Mouse (Mus musculus) CH12.LX (cell line): ENCODE data around the gene Tapt1. TPM values are rescaled to one million over a fixed set of nuclear protein-coding genes. Genes with fewer than 3 reads are reported as not detected.
A peak's percentile ranks its signal among the peaks of the same experiment; 100 is the strongest.
"Not testable (repeated sequence)": the region's sequence is repeated elsewhere in the genome, so short reads cannot be mapped to it uniquely, and the experiment has no call there.

Experiments
- DNase-seq: peaks from one replicate; pipeline ENCODE4 v3.0.0-alpha.2; 2013; ENCODE audit errors: extremely low read depth
- H3K27ac ChIP-seq: 2 replicates; pipeline ENCODE4 v1.5.1; 2012; ENCODE audit warnings: low read depth, mild to moderate bottlenecking, control low read depth, moderate library complexity; ENCODE audit not compliant: insufficient read depth
- H3K27me3 ChIP-seq: replicated peaks from 2 replicates; pipeline ENCODE3; 2012; ENCODE audit warnings: inconsistent platforms
- H3K36me3 ChIP-seq, 2 experiments: replicated peaks in 1 of 2; 2 replicates each; pipeline versions ENCODE3 to v1.6.1; 2012; ENCODE audit warnings: inconsistent platforms in 1 of 2, low read length in 1 of 2, mild to moderate bottlenecking in 1 of 2, mixed read lengths in 1 of 2, moderate library complexity in 1 of 2; ENCODE audit not compliant: control insufficient read depth in 1 of 2, insufficient read depth in 1 of 2
- H3K4me1 ChIP-seq, 2 experiments: 2 replicates each; pipeline ENCODE4 v1.6.1; 2012; ENCODE audit warnings: inconsistent platforms in 1 of 2, moderate library complexity in 1 of 2; ENCODE audit not compliant: insufficient read depth in 2 of 2, control insufficient read depth in 1 of 2
- H3K4me2 ChIP-seq: 2 replicates; pipeline ENCODE4 v1.6.1; 2012; ENCODE audit warnings: low read depth, mild to moderate bottlenecking, control low read depth; ENCODE audit not compliant: poor library complexity, insufficient read depth, severe bottlenecking
- H3K4me3 ChIP-seq, 3 experiments: fragments of 150-350 bp in 1 of 3; sonication (generic) in 1 of 3; replicated peaks in 1 of 3; 2 replicates each; pipeline versions ENCODE3 to v1.5.1; 2011 to 2012; ENCODE audit warnings: low read depth in 2 of 3, low read length in 2 of 3, mild to moderate bottlenecking in 2 of 3, moderate library complexity in 2 of 3, control low read depth in 1 of 3, improper control_type of control experiment in 1 of 3, inconsistent platforms in 1 of 3, mixed read lengths in 1 of 3; ENCODE audit not compliant: poor library complexity in 1 of 3
- H3K79me2 ChIP-seq: replicated peaks from 2 replicates; pipeline ENCODE4 v1.6.1; 2012; ENCODE audit warnings: mild to moderate bottlenecking, moderate library complexity; ENCODE audit not compliant: control insufficient read depth, poor library complexity, insufficient read depth, severe bottlenecking; ENCODE audit errors: extremely low read depth
- H3K9ac ChIP-seq: 2 replicates; pipeline ENCODE4 v1.6.1; 2012; ENCODE audit warnings: low read depth, mild to moderate bottlenecking, control low read depth, moderate library complexity; ENCODE audit not compliant: insufficient read depth
- H3K9me3 ChIP-seq: replicated peaks from 2 replicates; pipeline ENCODE3; 2012; ENCODE audit warnings: low read length, inconsistent platforms, mixed read lengths
- CHD1 ChIP-seq: IDR thresholded peaks from 2 replicates; pipeline ENCODE4 v1.6.1; 2012; ENCODE audit warnings: low read depth, low read length, improper control_type of control experiment, inconsistent platforms
- CTCF ChIP-seq, 2 experiments: IDR thresholded peaks in 1 of 2; conservative IDR thresholded peaks in 1 of 2; 2 replicates each; pipeline ENCODE4 v1.5.1; 2011 to 2012; ENCODE audit warnings: low read depth in 2 of 2, low read length in 2 of 2, improper control_type of control experiment in 1 of 2, inconsistent platforms in 1 of 2, mild to moderate bottlenecking in 1 of 2, moderate library complexity in 1 of 2
- E2F4 ChIP-seq: IDR thresholded peaks from 2 replicates; pipeline ENCODE4 v1.6.1; 2011; ENCODE audit warnings: low read depth, low read length, improper control_type of control experiment; ENCODE audit not compliant: insufficient replicate concordance
- ETS1 ChIP-seq: conservative IDR thresholded peaks from 2 replicates; pipeline ENCODE4 v1.6.1; 2012; ENCODE audit warnings: low read depth, mild to moderate bottlenecking, inconsistent platforms, low read length, improper control_type of control experiment, moderate library complexity
- GABPA ChIP-seq: IDR thresholded peaks from 2 replicates; pipeline ENCODE4 v1.6.1; 2012; ENCODE audit warnings: low read depth, low read length, improper control_type of control experiment, inconsistent platforms; ENCODE audit not compliant: insufficient replicate concordance
- IRF4 ChIP-seq: IDR thresholded peaks from 2 replicates; pipeline ENCODE4 v1.6.1; 2014; ENCODE audit warnings: low read depth, mild to moderate bottlenecking, inconsistent platforms, low read length, improper control_type of control experiment
- JUND ChIP-seq: conservative IDR thresholded peaks from 2 replicates; pipeline ENCODE4 v1.6.1; 2011; ENCODE audit warnings: low read depth, low read length, improper control_type of control experiment
- KAT2A ChIP-seq: IDR thresholded peaks from 2 replicates; pipeline ENCODE4 v1.6.1; 2012; ENCODE audit warnings: low read length, improper control_type of control experiment, inconsistent platforms; ENCODE audit not compliant: insufficient replicate concordance
- MAFK ChIP-seq: IDR thresholded peaks from 2 replicates; pipeline ENCODE4 v1.6.1; 2011; ENCODE audit warnings: low read length, improper control_type of control experiment; ENCODE audit not compliant: insufficient replicate concordance
- MAX ChIP-seq: IDR thresholded peaks from 2 replicates; pipeline ENCODE4 v1.6.1; 2011; ENCODE audit warnings: low read length, improper control_type of control experiment
- MAZ ChIP-seq: IDR thresholded peaks from 2 replicates; pipeline ENCODE4 v1.6.1; 2012; ENCODE audit warnings: low read depth, mild to moderate bottlenecking, inconsistent platforms, low read length, improper control_type of control experiment, moderate library complexity
- MEF2A ChIP-seq: IDR thresholded peaks from 2 replicates; pipeline ENCODE4 v1.6.1; 2014; ENCODE audit warnings: low read depth, mild to moderate bottlenecking, inconsistent platforms, low read length, improper control_type of control experiment, borderline replicate concordance
- NRF1 ChIP-seq: IDR thresholded peaks from 2 replicates; pipeline ENCODE4 v1.6.1; 2014; ENCODE audit warnings: low read depth, mild to moderate bottlenecking, inconsistent platforms, low read length, improper control_type of control experiment, moderate library complexity
- POLR2AphosphoS2 ChIP-seq: IDR thresholded peaks from 2 replicates; pipeline ENCODE4 v1.6.1; 2011; ENCODE audit warnings: low read depth, low read length, improper control_type of control experiment
- RAD21 ChIP-seq: IDR thresholded peaks from 2 replicates; pipeline ENCODE4 v1.6.1; 2011; ENCODE audit warnings: low read depth, mild to moderate bottlenecking, low read length, improper control_type of control experiment, moderate library complexity
- RCOR1 ChIP-seq: conservative IDR thresholded peaks from 2 replicates; pipeline ENCODE4 v1.6.1; 2012; ENCODE audit warnings: low read depth, mild to moderate bottlenecking, inconsistent platforms, low read length, improper control_type of control experiment
- SMC3 ChIP-seq: IDR thresholded peaks from 2 replicates; pipeline ENCODE4 v1.6.1; 2011; ENCODE audit warnings: low read depth, low read length, improper control_type of control experiment
- TBP ChIP-seq: conservative IDR thresholded peaks from 2 replicates; pipeline ENCODE4 v1.6.1; 2011; ENCODE audit warnings: low read depth, low read length, improper control_type of control experiment
- UBTF ChIP-seq: IDR thresholded peaks from 2 replicates; pipeline ENCODE4 v1.6.1; 2012; ENCODE audit warnings: low read depth, mild to moderate bottlenecking, inconsistent platforms, low read length, improper control_type of control experiment, moderate library complexity
- ZC3H11A ChIP-seq: IDR thresholded peaks from 2 replicates; pipeline ENCODE4 v1.6.1; 2012; ENCODE audit warnings: low read depth, mild to moderate bottlenecking, inconsistent platforms, low read length, improper control_type of control experiment
- ZKSCAN1 ChIP-seq: IDR thresholded peaks from 2 replicates; pipeline ENCODE4 v1.6.1; 2012; ENCODE audit warnings: low read depth, inconsistent platforms, low read length, improper control_type of control experiment, borderline replicate concordance
- dilution Hi-C: fragments of 300-500 bp; cut with MboI; formaldehyde crosslinking; loops from 2 replicates; pipeline ENCODE4 v1.14.3; 2020; ENCODE audit warnings: low sequenced_read_pairs; ENCODE audit not compliant: extremely low pct_unique_long_range_greater_than_20kb, extremely low pct_ligation_motif_present
- in situ Hi-C: fragments of 300-500 bp; cut with MboI; formaldehyde crosslinking; loops from 3 replicates; pipeline ENCODE4 v1.14.3; 2019; ENCODE audit warnings: low sequenced_read_pairs, low pct_ligation_motif_present, low pct_unique_long_range_greater_than_20kb, mixed read lengths
- polyA plus RNA-seq: library from polyadenylated mRNA; unstranded; fragments of >175 nt; gene quantifications from 2 replicates; pipeline ENCODE4 v1.2.1, GENCODE M21; 2012; ENCODE audit warnings: low read depth; ENCODE audit not compliant: insufficient read length
- total RNA-seq, 2 experiments: library from RNA; depleted of rRNA; stranded (reverse); fragments of 300-350 nt in 1 of 2; fragments of >200 nt in 1 of 2; gene quantifications; 2 replicates each; pipeline ENCODE4 v1.2.3; 2012 to 2014

The Tapt1 gene
- total and polyA plus RNA-seq, 3 experiments, result 15.7 to 40.8 (median 33.5) TPM

- in situ Hi-C loops, H3K4me3 ChIP-seq, H3K27ac ChIP-seq, H3K36me3 ChIP-seq, H3K9ac ChIP-seq, H3K79me2 ChIP-seq, H3K27me3 ChIP-seq, dilution Hi-C loops, H3K4me2 ChIP-seq, H3K9me3 ChIP-seq, H3K4me1 ChIP-seq: not testable (repeated sequence)
- peak; percentile 41 for DNase-seq
- peak; percentile 86 for TF ChIP-seq RAD21
- peak; percentile 81 for TF ChIP-seq SMC3
- peak in 1 of 2 experiments; percentile 78; a peak in 2 of 4 replicates for TF ChIP-seq CTCF (conservative IDR thresholded peaks at IDR 0.05 in 1 of 2, IDR thresholded peaks at IDR 0.05 in 1 of 2; ENCODE audit: low read depth in 2 of 2, low read length in 2 of 2)
- peak; percentile 31; the same call in 1 of the 2 replicates for TF ChIP-seq ZC3H11A
Observed at GRCm38 (mm10) chr5:44268524-44268923, 42.1 kb upstream of the Tapt1 start.

GRCm38 (mm10) chr5:44261691-44262090 is 35.3 kb upstream of the Tapt1 start:
- peaks cover 3 to 16% of the 10 kb centered on the region in 2 experiments; a peak in 3 of 4 replicates for H3K4me1 ChIP-seq
- TF ChIP-seq ZKSCAN1 (no peak), GABPA (no peak), MAFK (no peak), RCOR1 (no peak), NRF1 (no peak), POLR2AphosphoS2 (no peak), JUND (no peak)
- TF ChIP-seq, all 38 proteins: peak for 0
- H3K9me3 ChIP-seq, result no peaks in the 10 kb centered on the region
- H3K79me2 ChIP-seq, result no peaks in the 10 kb centered on the region
- H3K36me3 ChIP-seq, result no peaks in the 10 kb centered on the region
- no peak overlapping the region for H3K27ac ChIP-seq
- DNase-seq, result no peak
- H3K9ac ChIP-seq, result no peak overlapping the region
- no peak overlapping the region for H3K4me3 ChIP-seq
- H3K4me2 ChIP-seq, result no peak overlapping the region
- H3K27me3 ChIP-seq, result no peaks in the 10 kb centered on the region
- dilution Hi-C loops, result no loop called here
- in situ Hi-C loops, result no loop called here

- Histone ChIP-seq H3K9me3 (no peaks in the 10 kb centered on the region), H3K27me3 (no peaks in the 10 kb centered on the region), H3K9ac (no peak overlapping the region), H3K4me1 (peaks cover 3 to 16% of the 10 kb centered on the region in 2 experiments; a peak in 3 of 4 replicates), H3K79me2 (no peaks in the 10 kb centered on the region), H3K4me2 (no peak overlapping the region), H3K36me3 (no peaks in the 10 kb centered on the region), H3K4me3 (no peak overlapping the region), H3K27ac (no peak overlapping the region)
- in situ Hi-C loops, result no loop called here
- no peak for DNase-seq
- dilution Hi-C loops, result no loop called here
- no peak for TF ChIP-seq GABPA
- TF ChIP-seq IRF4, result no peak
- no peak for TF ChIP-seq KAT2A
- no peak for TF ChIP-seq ZC3H11A
- no peak for TF ChIP-seq TBP
- TF ChIP-seq E2F4, result no peak
- TF ChIP-seq MEF2A, result no peak
- TF ChIP-seq JUND, result no peak
- no peak for TF ChIP-seq MAFK
- TF ChIP-seq MAZ, result no peak
- TF ChIP-seq CTCF (conservative IDR thresholded peaks at IDR 0.05 in 1 of 2, IDR thresholded peaks at IDR 0.05 in 1 of 2; ENCODE audit: low read depth in 2 of 2, low read length in 2 of 2), result no peak
- TF ChIP-seq UBTF, result no peak
- no peak for TF ChIP-seq MAX
- no peak for TF ChIP-seq ETS1
- no peak for TF ChIP-seq CHD1
Observed at GRCm38 (mm10) chr5:44261172-44261571, 34.7 kb upstream of the Tapt1 start.
